Mouse (Mus musculus): ENCODE measurements at regions not wholly inside any gene's neighbourhood (a gene's known extent, or its start where the extent isn't known, plus 50 kb on each side); places are given as distances from the start of the nearest gene placed in this dataset.

GRCm38 (mm10) chr17:65193341-65193740 is 347.2 kb downstream of the Tmem232 start:
- TF ChIP-seq CTCF (IDR thresholded peaks at IDR 0.05; ENCODE audit: low read depth, low read length) (no peak), POLR2A (IDR thresholded peaks at IDR 0.05; ENCODE audit: borderline replicate concordance, low read depth, low read length) (no peak)

All from bone marrow macrophage, adult 2 months (primary cell).